Mouse (Mus musculus): ENCODE measurements around the gene Pygm.

The Pygm gene

DNA sequence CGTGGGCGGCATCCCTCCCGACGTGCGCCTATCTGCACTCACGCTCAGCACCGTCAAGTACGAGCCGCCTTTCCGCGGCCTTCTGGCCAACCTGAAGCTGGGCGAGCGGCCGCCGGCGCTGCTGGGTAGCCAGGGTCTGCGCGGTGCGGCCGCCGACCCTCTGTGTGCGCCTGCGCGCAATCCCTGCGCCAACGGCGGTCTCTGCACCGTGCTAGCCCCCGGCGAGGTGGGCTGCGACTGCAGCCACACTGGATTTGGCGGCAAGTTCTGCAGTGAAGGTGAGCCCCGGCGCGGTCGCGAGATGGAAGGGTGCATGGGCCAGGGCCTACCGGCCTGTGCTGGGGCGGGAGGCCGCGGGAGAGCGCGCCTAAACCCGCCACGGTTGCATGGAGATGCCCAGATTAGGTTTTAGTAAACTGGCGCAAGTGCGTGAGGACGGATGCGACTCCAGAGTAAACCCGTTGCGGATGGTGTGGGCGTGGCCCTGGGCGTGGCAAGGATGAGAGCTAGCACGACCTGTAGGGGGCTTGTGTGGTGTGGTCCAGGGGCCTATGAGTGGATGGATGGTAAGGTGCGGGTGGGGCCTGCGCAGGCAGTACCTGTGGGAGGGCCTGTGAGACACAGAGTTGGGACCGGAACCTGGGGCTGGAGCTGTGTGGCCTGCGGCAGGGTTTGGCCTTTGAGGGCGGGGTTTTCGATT, 44.5 kb downstream of the Pygm start:
- DNase-seq (ENCODE audit: extremely low spot score, low spot score), result peak; percentile 60

DNA sequence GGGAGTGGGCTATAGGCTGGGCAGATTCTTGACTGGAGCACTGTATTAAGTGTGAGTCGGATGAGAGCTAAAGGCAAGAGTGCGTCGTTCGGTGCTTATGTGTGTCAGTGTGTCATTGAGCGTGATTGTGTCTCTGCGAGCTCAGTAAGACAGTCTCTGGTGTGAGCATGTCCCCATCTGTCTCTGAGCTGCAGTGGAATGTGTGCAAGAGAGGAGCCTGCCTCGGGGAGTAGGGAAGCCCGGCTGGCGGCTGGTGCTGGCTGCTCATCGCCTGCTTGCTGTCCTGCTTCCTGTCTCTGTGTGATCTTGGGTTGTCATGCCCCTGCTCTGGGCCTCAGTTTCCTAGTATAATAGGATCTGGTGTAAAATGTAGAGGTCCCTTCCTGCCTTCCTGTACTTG, 58.8 kb downstream of the Pygm start:
- no peak for DNase-seq (ENCODE audit: extremely low spot score, low spot score)

DNA sequence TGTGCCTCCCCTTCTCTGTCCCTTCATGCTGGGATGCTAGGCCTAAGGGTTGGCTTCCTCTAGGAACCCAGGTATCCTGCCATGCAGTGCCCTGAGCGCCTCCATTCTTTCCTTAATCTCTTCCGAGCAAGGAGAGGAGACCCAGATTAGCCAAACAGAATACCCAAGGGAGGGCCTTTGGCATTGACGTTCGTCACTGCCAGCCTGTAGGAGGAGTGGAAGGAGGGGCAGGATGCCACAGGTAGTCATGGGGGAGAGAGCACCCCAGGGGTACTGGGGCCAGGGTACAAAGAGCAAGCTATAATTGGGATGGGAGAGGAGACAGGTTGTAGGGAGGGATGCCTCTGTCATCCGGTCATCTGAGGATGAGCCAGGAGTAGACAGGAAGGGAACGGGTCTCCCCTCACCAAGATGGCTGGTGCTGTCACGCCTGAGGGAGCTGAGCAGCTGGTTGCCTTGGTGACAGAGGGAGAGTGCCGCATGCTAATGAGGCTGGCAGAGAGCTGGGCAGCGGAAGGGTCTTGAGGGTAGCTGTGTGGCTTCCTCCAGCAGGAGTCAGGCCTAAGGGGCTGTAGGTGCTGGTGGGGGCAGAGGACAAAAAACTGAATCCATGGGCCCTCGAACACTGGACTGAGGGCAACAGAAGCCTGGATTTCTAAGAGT, 61.7 kb downstream of the Pygm start:
- peak; percentile 57 for DNase-seq (ENCODE audit: extremely low spot score, low spot score)

DNA sequence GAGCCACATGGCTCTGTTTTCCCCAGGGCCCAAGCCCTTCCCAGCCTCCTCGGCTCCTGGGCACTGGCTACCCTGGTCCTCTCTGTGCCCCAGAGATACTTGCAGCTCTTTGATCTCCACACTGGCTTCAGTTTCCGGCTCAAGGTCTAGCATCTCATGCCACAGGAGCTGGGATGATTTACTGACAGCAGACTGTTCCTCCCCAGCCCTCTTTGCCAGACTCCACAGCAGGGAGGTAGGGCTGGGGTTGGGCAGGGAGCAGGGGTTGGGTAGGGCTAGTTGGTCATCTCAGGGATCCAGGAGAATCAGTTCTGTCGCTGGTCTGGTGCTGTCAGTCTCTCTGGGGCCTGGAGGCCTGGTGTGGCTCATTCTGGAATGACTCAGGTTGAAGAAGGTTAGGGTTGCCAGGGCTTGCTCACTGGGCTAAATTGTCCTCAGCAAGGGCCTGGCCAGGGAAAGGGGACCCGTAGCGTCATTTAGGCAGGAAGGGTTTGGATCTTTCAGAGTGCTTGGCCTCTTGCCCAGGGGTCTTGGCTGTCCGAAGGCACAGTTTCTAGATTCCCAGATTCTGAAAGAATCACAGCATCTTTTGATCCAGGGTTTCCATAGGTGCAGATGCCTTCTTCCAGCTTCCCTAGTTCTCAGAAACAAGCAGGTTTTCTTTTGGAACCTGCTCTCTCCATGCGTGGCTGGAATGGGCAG, 62.7 kb downstream of the Pygm start:
- DNase-seq (ENCODE audit: extremely low spot score, low spot score), result no peak

All from neural tube, embryonic 10.5 days (tissue).